Mouse (Mus musculus) retina, adult 2 months (tissue): ENCODE results near the gene Sec14l4.

ENCODE experiments used
- DNase-seq: peaks from one replicate; pipeline ENCODE4 v3.0.0-alpha.2; 2012; ENCODE audit warnings: low read depth, low spot score

Sec14l4 gene

GRCm38 (mm10) chr11:4078267-4078933 is 47.1 kb downstream of the Sec14l4 start:
- DNase-seq: no peak

GRCm38 (mm10) chr11:4080219-4080618 is 49.0 kb downstream of the Sec14l4 start:
- DNase-seq: peak; percentile 60

- DNase-seq: peak; percentile 69
These were observed 52.2 kb downstream of the Sec14l4 start for GRCm38 (mm10) chr11:4083316-4084078.

- DNase-seq: no peak
These were observed 55.0 kb downstream of the Sec14l4 start for GRCm38 (mm10) chr11:4086246-4086645.

- DNase-seq: no peak
These were observed 56.0 kb downstream of the Sec14l4 start for GRCm38 (mm10) chr11:4087267-4087666.

- no peak for DNase-seq
These were observed 62.5 kb downstream of the Sec14l4 start for GRCm38 (mm10) chr11:4093459-4094377.

- DNase-seq: peak; percentile 74
These were observed 63.3 kb downstream of the Sec14l4 start for GRCm38 (mm10) chr11:4094378-4095170.

- DNase-seq: no peak
These were observed 64.2 kb downstream of the Sec14l4 start, which contains the start of gene Mtfp1 for GRCm38 (mm10) chr11:4095171-4096053. Mtfp1 (minus strand) TSS chr11:4095445.

- peak; percentile 98 for DNase-seq
These were observed 65.1 kb downstream of the Sec14l4 start for GRCm38 (mm10) chr11:4096054-4096984.

- DNase-seq: no peak
These were observed 65.9 kb downstream of the Sec14l4 start for GRCm38 (mm10) chr11:4097091-4097621.
